Mouse (Mus musculus): Measurements from ENCODE around the gene Majin. TPM values are rescaled to one million over a fixed set of nuclear protein-coding genes. Genes with fewer than 3 reads are reported as not detected.

The Majin gene
- total and polyA plus RNA-seq, 3 experiments: not detected

DNA sequence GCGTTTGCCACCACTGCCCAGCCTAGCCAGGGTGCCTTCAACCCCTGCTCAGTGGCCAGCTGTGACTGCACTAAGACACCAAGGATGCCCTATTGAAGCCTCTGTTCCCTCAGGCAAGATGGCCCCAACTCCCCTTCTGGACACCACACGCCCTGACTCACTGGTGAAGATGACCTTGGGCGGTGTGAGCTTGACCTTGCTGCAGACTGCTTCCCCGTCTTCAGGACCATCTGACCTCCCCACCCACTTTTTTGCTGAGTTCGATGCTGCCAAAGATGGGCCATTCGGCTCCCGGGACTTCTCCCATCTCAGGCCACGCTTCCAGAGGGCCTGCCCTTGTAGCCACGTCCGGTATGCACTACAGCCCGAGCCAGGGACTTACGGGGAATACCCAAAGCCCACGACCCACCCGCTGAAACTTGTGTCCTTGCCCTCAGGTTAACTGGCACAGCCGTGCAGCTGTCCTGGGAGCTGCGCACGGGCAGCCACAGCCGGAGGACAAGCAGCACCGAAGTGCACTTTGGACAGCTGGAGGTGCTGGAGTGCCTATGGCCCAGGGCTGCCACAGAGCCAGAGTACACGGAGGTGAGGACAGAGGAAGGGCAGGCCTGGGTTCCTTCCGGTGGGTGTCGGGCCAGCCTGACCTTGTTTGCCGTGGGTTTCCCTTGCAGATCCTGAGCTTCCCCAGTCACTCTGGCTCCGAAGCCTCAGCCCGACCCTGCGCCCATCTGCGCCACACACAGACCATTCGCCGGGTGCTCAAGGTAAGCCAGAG is 63.5 kb downstream of the Majin start:
- H3K4me3 ChIP-seq (replicated peaks in 1 of 3; ENCODE audit: low read depth in 2 of 3, low read length in 2 of 3, poor library complexity in 1 of 3): no peak overlapping the region
- peaks cover 3% of the 10 kb centered on the region; the same call in 1 of the 2 replicates for H3K79me2 ChIP-seq (replicated peaks; ENCODE audit: control insufficient read depth, extremely low read depth, insufficient read depth, poor library complexity, severe bottlenecking)
- no peak for TF ChIP-seq ZMIZ1 (IDR thresholded peaks at IDR 0.05; ENCODE audit: low read depth, low read length)
- no peak for TF ChIP-seq MAX (IDR thresholded peaks at IDR 0.05; ENCODE audit: low read length)
- TF ChIP-seq PAX5 (IDR thresholded peaks at IDR 0.05; ENCODE audit: low read length): no peak
- TF ChIP-seq E2F4 (IDR thresholded peaks at IDR 0.05; ENCODE audit: insufficient replicate concordance, low read depth, low read length): no peak
- TF ChIP-seq MAFK (IDR thresholded peaks at IDR 0.05; ENCODE audit: insufficient replicate concordance, low read length): no peak
- TF ChIP-seq MEF2A (IDR thresholded peaks at IDR 0.05; ENCODE audit: borderline replicate concordance, low read depth, low read length): no peak
- no peak for TF ChIP-seq IRF4 (IDR thresholded peaks at IDR 0.05; ENCODE audit: low read depth, low read length)
- TF ChIP-seq TCF12 (IDR thresholded peaks at IDR 0.05; ENCODE audit: low read depth, low read length): no peak
- TF ChIP-seq EP300 (IDR thresholded peaks at IDR 0.05; ENCODE audit: low read length): no peak
- no peak for TF ChIP-seq NRF1 (IDR thresholded peaks at IDR 0.05; ENCODE audit: low read depth, low read length)
- TF ChIP-seq MYC (IDR thresholded peaks at IDR 0.05; ENCODE audit: low read depth, low read length): no peak
- TF ChIP-seq UBTF (IDR thresholded peaks at IDR 0.05; ENCODE audit: low read depth, low read length): no peak
- no peak for TF ChIP-seq SIN3A (IDR thresholded peaks at IDR 0.05; ENCODE audit: low read length)
- no peak for TF ChIP-seq MAZ (IDR thresholded peaks at IDR 0.05; ENCODE audit: low read depth, low read length)
- no peak for TF ChIP-seq SMC3 (IDR thresholded peaks at IDR 0.05; ENCODE audit: low read depth, low read length)
- no peak for TF ChIP-seq KAT2A (IDR thresholded peaks at IDR 0.05; ENCODE audit: insufficient replicate concordance, low read length)
- no peak for TF ChIP-seq POLR2AphosphoS2 (IDR thresholded peaks at IDR 0.05; ENCODE audit: low read depth, low read length)
- TF ChIP-seq POLR2A (IDR thresholded peaks at IDR 0.05; ENCODE audit: low read depth, low read length): no peak
- TF ChIP-seq MXI1 (IDR thresholded peaks at IDR 0.05; ENCODE audit: low read depth, low read length): no peak
- H3K9ac ChIP-seq (ENCODE audit: insufficient read depth, low read depth): no peak overlapping the region
- peaks cover 3 to 7% of the 10 kb centered on the region in 2 experiments; a peak in 3 of 4 replicates for H3K4me1 ChIP-seq (ENCODE audit: control insufficient read depth in 1 of 2, insufficient read depth in 2 of 2)
- no peak overlapping the region for H3K27ac ChIP-seq (ENCODE audit: insufficient read depth, low read depth)
- H3K27me3 ChIP-seq (replicated peaks): no peaks in the 10 kb centered on the region
- H3K4me2 ChIP-seq (ENCODE audit: insufficient read depth, low read depth, poor library complexity, severe bottlenecking): no peak overlapping the region
- in situ Hi-C loops (cut with MboI; ENCODE audit: low pct_ligation_motif_present, low pct_unique_long_range_greater_than_20kb, low sequenced_read_pairs): no loop called here
- no peaks in the 10 kb centered on the region for H3K9me3 ChIP-seq (replicated peaks; ENCODE audit: low read length)
- dilution Hi-C loops (cut with MboI; ENCODE audit: extremely low pct_ligation_motif_present, extremely low pct_unique_long_range_greater_than_20kb, low sequenced_read_pairs): no loop called here
- H3K36me3 ChIP-seq (replicated peaks in 1 of 2; ENCODE audit: control insufficient read depth in 1 of 2, insufficient read depth in 1 of 2, low read length in 1 of 2): peaks cover 74 to 86% of the 10 kb centered on the region in 2 experiments
- no peak for DNase-seq (ENCODE audit: extremely low read depth)

DNA sequence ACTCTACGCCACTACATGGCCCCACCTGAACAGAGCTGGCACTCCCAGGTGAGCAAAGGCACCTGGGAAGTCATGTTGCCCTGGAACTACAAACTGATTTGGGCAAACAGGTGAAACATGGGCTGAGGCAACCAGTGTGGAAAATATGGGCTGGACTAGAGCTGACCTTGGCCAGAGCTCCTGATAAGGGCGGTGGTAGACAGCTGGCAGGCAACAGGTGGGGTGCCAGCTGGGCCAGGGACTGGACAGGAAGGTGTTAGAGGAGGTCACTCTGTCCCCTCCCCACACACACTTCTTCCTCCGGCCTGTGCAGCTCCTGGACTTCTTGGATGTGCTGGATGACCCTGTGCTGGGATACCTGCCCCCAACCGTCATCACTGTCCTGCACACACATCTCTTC is 68.8 kb downstream of the Majin start:
- TF ChIP-seq ELF1 (IDR thresholded peaks at IDR 0.05; ENCODE audit: low read depth, low read length): no peak
- TF ChIP-seq UBTF (IDR thresholded peaks at IDR 0.05; ENCODE audit: low read depth, low read length): no peak
- no peak for TF ChIP-seq NRF1 (IDR thresholded peaks at IDR 0.05; ENCODE audit: low read depth, low read length)
- TF ChIP-seq NELFE (IDR thresholded peaks at IDR 0.05; ENCODE audit: low read depth, low read length): no peak
- no peak for TF ChIP-seq ZMIZ1 (IDR thresholded peaks at IDR 0.05; ENCODE audit: low read depth, low read length)
- TF ChIP-seq ZKSCAN1 (IDR thresholded peaks at IDR 0.05; ENCODE audit: borderline replicate concordance, low read depth, low read length): no peak
- TF ChIP-seq E2F4 (IDR thresholded peaks at IDR 0.05; ENCODE audit: insufficient replicate concordance, low read depth, low read length): no peak
- no peak for TF ChIP-seq JUND (conservative IDR thresholded peaks at IDR 0.05; ENCODE audit: low read depth, low read length)
- TF ChIP-seq KAT2A (IDR thresholded peaks at IDR 0.05; ENCODE audit: insufficient replicate concordance, low read length): no peak
- no peak for TF ChIP-seq TCF12 (IDR thresholded peaks at IDR 0.05; ENCODE audit: low read depth, low read length)
- no peak for TF ChIP-seq ZNF384 (IDR thresholded peaks at IDR 0.05; ENCODE audit: low read depth, low read length)
- TF ChIP-seq MEF2A (IDR thresholded peaks at IDR 0.05; ENCODE audit: borderline replicate concordance, low read depth, low read length): no peak
- TF ChIP-seq CTCF (conservative IDR thresholded peaks at IDR 0.05 in 1 of 2, IDR thresholded peaks at IDR 0.05 in 1 of 2; ENCODE audit: low read depth in 2 of 2, low read length in 2 of 2): no peak
- no peak for TF ChIP-seq MXI1 (IDR thresholded peaks at IDR 0.05; ENCODE audit: low read depth, low read length)
- no peak for TF ChIP-seq MAX (IDR thresholded peaks at IDR 0.05; ENCODE audit: low read length)
- no peak for TF ChIP-seq HCFC1 (IDR thresholded peaks at IDR 0.05; ENCODE audit: low read depth, low read length)
- TF ChIP-seq RCOR1 (conservative IDR thresholded peaks at IDR 0.05; ENCODE audit: low read depth, low read length): no peak
- no peak for TF ChIP-seq IRF4 (IDR thresholded peaks at IDR 0.05; ENCODE audit: low read depth, low read length)
- no peak for TF ChIP-seq MYC (IDR thresholded peaks at IDR 0.05; ENCODE audit: low read depth, low read length)
- H3K9me3 ChIP-seq (replicated peaks; ENCODE audit: low read length): no peaks in the 10 kb centered on the region
- H3K4me2 ChIP-seq (ENCODE audit: insufficient read depth, low read depth, poor library complexity, severe bottlenecking): no peak overlapping the region
- no peak overlapping the region for H3K4me3 ChIP-seq (replicated peaks in 1 of 3; ENCODE audit: low read depth in 2 of 3, low read length in 2 of 3, poor library complexity in 1 of 3)
- H3K4me1 ChIP-seq (ENCODE audit: control insufficient read depth in 1 of 2, insufficient read depth in 2 of 2): peaks cover 0 to 3% of the 10 kb centered on the region in 2 experiments; a peak in 1 of 4 replicates
- DNase-seq (ENCODE audit: extremely low read depth): no peak
- H3K27me3 ChIP-seq (replicated peaks): no peaks in the 10 kb centered on the region
- H3K36me3 ChIP-seq (replicated peaks in 1 of 2; ENCODE audit: control insufficient read depth in 1 of 2, insufficient read depth in 1 of 2, low read length in 1 of 2): peaks cover 93 to 94% of the 10 kb centered on the region in 2 experiments
- no peaks in the 10 kb centered on the region for H3K79me2 ChIP-seq (replicated peaks; ENCODE audit: control insufficient read depth, extremely low read depth, insufficient read depth, poor library complexity, severe bottlenecking)
- in situ Hi-C loops (cut with MboI; ENCODE audit: low pct_ligation_motif_present, low pct_unique_long_range_greater_than_20kb, low sequenced_read_pairs) (no loop called here), dilution Hi-C loops (cut with MboI; ENCODE audit: extremely low pct_ligation_motif_present, extremely low pct_unique_long_range_greater_than_20kb, low sequenced_read_pairs) (no loop called here)
- no peak overlapping the region for H3K9ac ChIP-seq (ENCODE audit: insufficient read depth, low read depth)
- H3K27ac ChIP-seq (ENCODE audit: insufficient read depth, low read depth): no peak overlapping the region

Measured in CH12.LX (cell line).